ENCODE assay signal across 8 mouse cellular contexts in the genomic region with DNA sequence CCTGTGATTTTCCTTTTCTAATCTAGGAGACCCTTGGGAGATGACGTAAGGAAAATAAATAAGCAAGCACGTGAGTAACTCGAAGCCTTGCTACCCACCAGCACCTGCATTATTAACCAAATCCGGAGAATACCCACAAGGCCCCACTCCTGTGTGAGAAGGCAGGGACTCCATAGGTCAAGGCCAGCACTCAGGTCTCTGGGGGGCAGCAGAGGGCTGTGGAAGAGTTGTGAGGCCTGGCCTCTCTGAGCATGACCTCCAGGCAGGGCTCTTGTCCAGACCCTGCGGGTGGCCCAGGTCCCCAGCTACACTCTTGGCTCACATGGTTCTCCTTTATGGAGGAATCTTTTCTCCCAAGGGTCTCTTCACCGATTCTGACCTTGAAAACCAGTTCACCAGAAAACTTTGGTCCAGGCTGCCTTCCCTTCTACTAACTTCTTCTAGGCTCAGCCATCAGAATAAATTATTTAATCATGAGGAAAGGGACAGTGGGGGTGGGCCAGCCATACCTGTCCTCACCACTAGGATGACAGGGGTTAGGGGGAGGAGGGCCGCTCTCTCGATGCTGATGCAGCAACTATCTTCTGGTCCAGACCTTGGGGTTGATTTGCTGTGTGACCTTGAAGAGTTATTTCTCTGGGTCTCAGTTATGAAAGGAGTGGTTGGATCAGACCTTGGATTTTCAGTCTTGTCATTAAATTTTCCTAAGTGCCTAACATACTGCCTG. TPM values are rescaled to one million over a fixed set of nuclear protein-coding genes. Genes with fewer than 3 reads are reported as not detected.
DNase-seq lines count a peak whose midpoint lies in the region; ATAC-seq and TF ChIP-seq lines count a peak whose summit lies in the region.

No protein-coding gene starts in this region.

- peak in 1 of 2 experiments; percentile 72; a peak in 2 of 4 replicates for TF ChIP-seq CTCF in CH12.LX (conservative IDR thresholded peaks at IDR 0.05 in 1 of 2, IDR thresholded peaks at IDR 0.05 in 1 of 2; ENCODE audit: low read depth in 2 of 2, low read length in 2 of 2)

- H3K4me1 ChIP-seq in CH12.LX (ENCODE audit: control insufficient read depth in 1 of 2, insufficient read depth in 2 of 2), result peaks cover 19 to 20% of the 10 kb centered on the region in 2 experiments
- no peaks in the 10 kb centered on the region for H3K4me1 ChIP-seq in embryonic facial prominence, embryonic 14.5 days (ENCODE audit: control insufficient read depth, insufficient read depth, low read length)
- no peaks in the 10 kb centered on the region for H3K4me1 ChIP-seq in kidney, embryonic 15.5 days

- in situ Hi-C loops in CH12.LX (cut with MboI; ENCODE audit: low pct_ligation_motif_present, low pct_unique_long_range_greater_than_20kb, low sequenced_read_pairs), result loop anchor here (10.0 kb wide), 1 partner anchor 388 kb away; no protein-coding TSS in a partner anchor

- 42% methylated on average over 8 of the region's 8 CpGs for WGBS in embryonic facial prominence, embryonic 14.5 days
- WGBS in kidney, embryonic 15.5 days, result 53% methylated on average over 8 of the region's 8 CpGs

- no peak for TF ChIP-seq POLR2A in CH12.LX (IDR thresholded peaks at IDR 0.05; ENCODE audit: low read depth, low read length)

- peak overlapping the region; percentile 62 for H3K27ac ChIP-seq in CH12.LX (ENCODE audit: insufficient read depth, low read depth)
- no peak overlapping the region for H3K27ac ChIP-seq in embryonic facial prominence, embryonic 14.5 days (replicated peaks; ENCODE audit: low read depth, low read length)
- no peak overlapping the region for H3K27ac ChIP-seq in kidney, embryonic 15.5 days

- TF ChIP-seq EP300 in CH12.LX (IDR thresholded peaks at IDR 0.05; ENCODE audit: low read length), result no peak

- peak; percentile 71 for TF ChIP-seq RAD21 in CH12.LX (IDR thresholded peaks at IDR 0.05; ENCODE audit: low read depth, low read length)

- H3K4me3 ChIP-seq in CH12.LX (replicated peaks in 1 of 3; ENCODE audit: low read depth in 2 of 3, low read length in 2 of 3, poor library complexity in 1 of 3), result no peak overlapping the region
- no peak overlapping the region for H3K4me3 ChIP-seq in embryonic facial prominence, embryonic 14.5 days (ENCODE audit: low read depth, low read length)
- no peak overlapping the region for H3K4me3 ChIP-seq in kidney, embryonic 15.5 days (replicated peaks)

- no peak overlapping the region for H3K9ac ChIP-seq in CH12.LX (ENCODE audit: insufficient read depth, low read depth)
- H3K9ac ChIP-seq in embryonic facial prominence, embryonic 14.5 days (ENCODE audit: low read depth, low read length), result no peak overlapping the region
- no peak overlapping the region for H3K9ac ChIP-seq in kidney, embryonic 15.5 days

- no peaks in the 10 kb centered on the region for H3K36me3 ChIP-seq in CH12.LX (replicated peaks in 1 of 2; ENCODE audit: control insufficient read depth in 1 of 2, insufficient read depth in 1 of 2, low read length in 1 of 2)
- H3K36me3 ChIP-seq in embryonic facial prominence, embryonic 14.5 days (ENCODE audit: control insufficient read depth, insufficient read depth, low read length), result no peaks in the 10 kb centered on the region
- H3K36me3 ChIP-seq in kidney, embryonic 15.5 days, result no peaks in the 10 kb centered on the region

- dilution Hi-C loops in CH12.LX (cut with MboI; ENCODE audit: extremely low pct_ligation_motif_present, extremely low pct_unique_long_range_greater_than_20kb, low sequenced_read_pairs), result no loop called here

- peaks cover 2% of the 10 kb centered on the region for H3K9me3 ChIP-seq in CH12.LX (replicated peaks; ENCODE audit: low read length)
- H3K9me3 ChIP-seq in embryonic facial prominence, embryonic 14.5 days (ENCODE audit: control insufficient read depth, low read length), result no peaks in the 10 kb centered on the region
- H3K9me3 ChIP-seq in kidney, embryonic 15.5 days (replicated peaks), result no peaks in the 10 kb centered on the region

- ATAC-seq in embryonic facial prominence, embryonic 14.5 days (ENCODE audit: low read depth), result no peak
- 0 out of 2 replicates have a peak, but pooled peaks have one; percentile 25 for ATAC-seq in kidney, embryonic 15.5 days (replicated peaks; ENCODE audit: low FRiP score)
- no peak for ATAC-seq in megakaryocyte-erythroid progenitor cell, adult 5-6 weeks (replicated peaks; ENCODE audit: low FRiP score, low TSS enrichment, poor library complexity, severe bottlenecking)

- 0 out of 2 replicates have a peak overlapping the region, but pooled peaks have one; percentile 44 for H3K4me2 ChIP-seq in CH12.LX (ENCODE audit: insufficient read depth, low read depth, poor library complexity, severe bottlenecking)
- no peak overlapping the region for H3K4me2 ChIP-seq in embryonic facial prominence, embryonic 14.5 days (ENCODE audit: low read depth, low read length)
- no peak overlapping the region for H3K4me2 ChIP-seq in kidney, embryonic 15.5 days

- no peaks in the 10 kb centered on the region for H3K79me2 ChIP-seq in CH12.LX (replicated peaks; ENCODE audit: control insufficient read depth, extremely low read depth, insufficient read depth, poor library complexity, severe bottlenecking)

- H3K27me3 ChIP-seq in CH12.LX (replicated peaks), result peaks cover 52% of the 10 kb centered on the region
- no peaks in the 10 kb centered on the region for H3K27me3 ChIP-seq in embryonic facial prominence, embryonic 14.5 days (replicated peaks; ENCODE audit: control insufficient read depth, insufficient read depth, low read length)
- no peaks in the 10 kb centered on the region for H3K27me3 ChIP-seq in kidney, embryonic 15.5 days

- DNase-seq in layer of hippocampus, postnatal 10 days (ENCODE audit: low spot score in 2 of 2), result peak; percentile 61 to 73
- DNase-seq in layer of hippocampus, adult 9-10 months (ENCODE audit: low spot score), result no peak
- peak; percentile 12 for DNase-seq in CH12.LX (ENCODE audit: extremely low read depth)
- DNase-seq in adrenal gland, postnatal 14 days, result peak; percentile 76
- DNase-seq in embryonic facial prominence, embryonic 14.5 days (ENCODE audit: low spot score), result peak; percentile 23
- DNase-seq in yolk sac, embryonic 10.5 days (ENCODE audit: low spot score), result peak; percentile 26

TF ChIP-seq in CH12.LX, 34 proteins besides CTCF, POLR2A, EP300 and RAD21:
- TF ChIP-seq ETS1 (conservative IDR thresholded peaks at IDR 0.05; ENCODE audit: low read depth, low read length), result no peak
- no peak for TF ChIP-seq POLR2AphosphoS2 (IDR thresholded peaks at IDR 0.05; ENCODE audit: low read depth, low read length)
- TF ChIP-seq E2F4 (IDR thresholded peaks at IDR 0.05; ENCODE audit: insufficient replicate concordance, low read depth, low read length), result no peak
- TF ChIP-seq MAFK (IDR thresholded peaks at IDR 0.05; ENCODE audit: insufficient replicate concordance, low read length), result peak; percentile 71
- TF ChIP-seq CHD1 (IDR thresholded peaks at IDR 0.05; ENCODE audit: low read depth, low read length), result no peak
- no peak for TF ChIP-seq SIN3A (IDR thresholded peaks at IDR 0.05; ENCODE audit: low read length)
- no peak for TF ChIP-seq MYC (IDR thresholded peaks at IDR 0.05; ENCODE audit: low read depth, low read length)
- no peak for TF ChIP-seq NRF1 (IDR thresholded peaks at IDR 0.05; ENCODE audit: low read depth, low read length)
- peak; percentile 60 for TF ChIP-seq SMC3 (IDR thresholded peaks at IDR 0.05; ENCODE audit: low read depth, low read length)
- no peak for TF ChIP-seq PAX5 (IDR thresholded peaks at IDR 0.05; ENCODE audit: low read length)

RNA-seq across cellular contexts. Expression of gene Ntng2, which starts 36.4 kb away (rescaled TPM):
- total RNA-seq in layer of hippocampus, postnatal 10 days (2021), result 100 to 1,000 TPM; 134 to 147 TPM
- total RNA-seq in CH12.LX (2012; rRNA removed), result 1.3 and 3.8 TPM in 2 replicates
- total RNA-seq in CH12.LX (2014; rRNA removed), result not detected in 2 replicates
- 0.50 and 0.53 TPM in 2 replicates for polyA plus RNA-seq in CH12.LX (2012; ENCODE audit: insufficient read length, low read depth)
- total RNA-seq in adrenal gland, postnatal 14 days (2021), result 20.6 and 25.2 TPM in 2 replicates
- polyA plus RNA-seq in embryonic facial prominence, embryonic 14.5 days (2014; fragmentation: Nextera tagmentation; extraction: Ambion mirVana), result 0.85 and 1.0 TPM in 2 replicates
- 3.9 and 4.1 TPM in 2 replicates for polyA plus RNA-seq in kidney, embryonic 15.5 days (2015; fragmentation: Nextera tagmentation; extraction: Ambion mirVana)
- 2.3 and 2.8 TPM in 2 replicates for total RNA-seq in megakaryocyte-erythroid progenitor cell, adult 5-6 weeks (2014; fragmentation: Nextera tagmentation)
- not detected in 2 replicates for total RNA-seq in megakaryocyte-erythroid progenitor cell, adult 5-6 weeks (2017)
